Mouse (Mus musculus): ENCODE data around the gene Tulp1. TPM values are rescaled to one million over a fixed set of nuclear protein-coding genes. Genes with fewer than 3 reads are reported as not detected.
"Not testable (repeated sequence)": the region's sequence is repeated elsewhere in the genome, so short reads cannot be mapped to it uniquely, and the experiment has no call there.

The Tulp1 gene
- polyA plus RNA-seq, 1 experiment: 0.51 TPM

DNA sequence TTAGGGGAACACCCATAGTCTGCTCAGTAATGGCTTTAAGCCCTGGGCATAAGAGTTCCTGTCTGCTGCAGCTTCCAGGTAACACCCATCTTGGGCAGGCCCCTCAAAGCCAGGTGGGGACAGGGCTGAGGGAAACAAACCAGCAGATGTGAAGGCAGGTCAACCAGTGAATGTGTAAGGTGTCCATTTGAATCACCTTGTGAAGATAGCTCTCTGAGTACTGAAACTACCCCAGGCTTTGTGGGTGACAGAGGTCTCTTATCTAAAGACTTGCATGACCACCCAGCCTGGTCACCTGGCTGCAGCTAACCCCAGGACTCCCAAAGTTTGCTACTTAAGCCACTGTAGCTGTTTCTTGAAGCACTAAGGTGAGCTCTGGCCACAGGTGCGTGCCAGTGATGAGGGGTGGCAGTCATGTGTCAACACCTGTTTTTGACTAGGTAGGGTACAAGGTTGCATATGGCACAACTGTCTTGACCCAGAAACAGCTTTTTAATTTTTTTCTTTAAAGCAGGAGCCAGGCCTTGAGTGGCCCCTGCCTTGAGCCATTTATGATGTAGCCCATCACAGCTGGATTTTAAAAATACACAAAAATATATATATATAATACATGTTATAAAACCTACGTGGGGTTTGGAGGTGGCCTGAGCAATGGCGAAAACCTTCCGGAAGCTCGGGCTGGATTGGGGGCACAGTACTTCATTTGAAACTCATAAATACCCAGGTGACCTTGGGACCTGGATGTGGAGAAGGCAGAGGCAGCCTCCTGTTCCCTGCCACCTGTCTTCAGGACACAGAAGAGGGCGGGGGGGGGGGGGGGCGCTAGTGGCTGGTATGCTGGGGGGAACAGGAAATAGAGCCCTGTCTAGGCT lies 33.5 kb downstream of the Tulp1 start:
- TF ChIP-seq POLR2A (IDR thresholded peaks at IDR 0.05; ENCODE audit: low read depth, low read length) (peak; percentile 65), CTCF (IDR thresholded peaks at IDR 0.05; ENCODE audit: borderline replicate concordance, insufficient read depth, low read length) (no peak)
- no peak overlapping the region for H3K27ac ChIP-seq (ENCODE audit: insufficient read depth, low read length)
- peaks cover 7% of the 10 kb centered on the region for H3K4me1 ChIP-seq (ENCODE audit: control insufficient read depth, insufficient read depth, low read length)
- H3K4me3 ChIP-seq (ENCODE audit: insufficient read depth, low read length): peak overlapping the region; percentile 23; the same call in 1 of the 2 replicates

DNA sequence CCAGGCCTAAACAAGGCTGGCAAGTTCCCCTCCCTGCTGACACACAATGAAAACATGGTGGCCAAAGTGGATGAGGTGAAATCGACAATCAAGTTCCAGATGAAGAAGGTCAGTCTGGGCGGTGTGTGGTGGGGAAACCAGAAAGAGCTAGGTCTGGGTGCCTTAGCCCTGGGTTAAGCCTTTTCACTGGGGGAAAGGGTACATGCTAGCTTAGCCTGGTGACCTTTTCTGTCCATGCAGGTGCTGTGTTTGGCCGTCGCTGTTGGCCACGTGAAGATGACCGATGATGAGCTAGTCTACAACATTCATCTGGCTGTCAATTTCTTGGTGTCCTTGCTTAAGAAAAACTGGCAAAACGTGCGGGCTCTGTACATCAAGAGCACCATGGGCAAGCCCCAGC lies 34.4 kb downstream of the Tulp1 start:
- H3K4me1 ChIP-seq (ENCODE audit: control insufficient read depth, insufficient read depth, low read length): not testable (repeated sequence)
- peak; percentile 56; the same call in 1 of the 2 replicates for TF ChIP-seq POLR2A (IDR thresholded peaks at IDR 0.05; ENCODE audit: low read depth, low read length)
- Histone ChIP-seq H3K4me3 (ENCODE audit: insufficient read depth, low read length) (peak overlapping the region; percentile 23), H3K27ac (ENCODE audit: insufficient read depth, low read length) (0 out of 2 replicates have a peak overlapping the region, but pooled peaks have one; percentile 83)

DNA sequence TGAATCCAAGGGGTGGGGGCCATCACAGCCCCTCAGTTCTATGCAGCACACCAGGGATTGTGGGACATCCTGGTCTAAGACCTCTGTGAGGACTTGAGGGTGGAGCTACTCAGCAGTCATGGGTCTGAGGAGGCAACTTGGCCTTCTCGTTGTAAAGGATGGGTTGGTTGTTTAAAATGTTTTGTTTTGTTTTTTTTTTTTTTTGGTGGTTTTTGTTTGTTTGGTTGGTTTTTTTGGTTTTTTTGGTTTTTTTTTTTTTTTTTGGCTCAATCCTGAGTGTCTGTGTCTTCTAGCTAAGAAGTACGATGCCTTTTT lies 34.8 kb downstream of the Tulp1 start:
- Histone ChIP-seq H3K4me1 (ENCODE audit: control insufficient read depth, insufficient read depth, low read length) (peaks cover 7% of the 10 kb centered on the region), H3K4me3 (ENCODE audit: insufficient read depth, low read length) (peak overlapping the region; percentile 85), H3K27ac (ENCODE audit: insufficient read depth, low read length) (peak overlapping the region; percentile 83)
- TF ChIP-seq CTCF (IDR thresholded peaks at IDR 0.05; ENCODE audit: borderline replicate concordance, insufficient read depth, low read length): no peak
- TF ChIP-seq POLR2A (IDR thresholded peaks at IDR 0.05; ENCODE audit: low read depth, low read length): peak; percentile 45

DNA sequence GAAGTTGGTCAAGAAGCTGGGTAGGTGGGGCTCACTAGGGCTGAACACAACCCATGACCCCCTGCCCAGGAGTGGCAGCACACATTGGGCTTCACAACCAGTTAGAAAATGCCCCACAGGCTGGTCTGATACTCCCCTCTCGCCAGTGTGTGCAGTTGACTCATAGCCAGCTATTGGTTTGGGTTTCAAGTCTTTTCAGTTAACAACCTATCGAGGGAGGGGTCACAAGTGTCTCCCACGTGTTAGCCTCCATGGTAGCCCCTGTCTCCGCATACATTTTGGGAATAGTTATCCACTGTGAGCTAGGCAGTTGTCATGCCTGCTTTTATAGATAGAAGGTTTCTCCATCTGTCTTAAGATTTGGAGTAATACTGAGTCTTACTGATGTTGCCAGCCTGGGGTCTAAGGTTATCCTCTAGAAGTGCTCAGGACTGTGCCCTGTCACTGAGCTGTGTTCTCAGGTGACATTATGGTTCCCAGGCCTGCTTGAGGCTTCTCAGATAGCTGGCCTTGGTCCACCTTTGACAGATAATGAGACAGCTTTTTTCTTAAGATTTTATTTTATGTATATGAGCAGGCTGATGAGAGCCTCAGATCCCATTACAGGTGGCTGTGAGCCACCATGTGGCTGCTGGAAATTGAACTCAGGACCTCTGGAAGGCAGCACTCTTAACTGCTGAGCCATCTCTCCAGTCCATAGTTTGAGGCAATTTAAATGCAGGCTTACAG lies 35.4 kb downstream of the Tulp1 start:
- TF ChIP-seq POLR2A (IDR thresholded peaks at IDR 0.05; ENCODE audit: low read depth, low read length) (peak; percentile 45), CTCF (IDR thresholded peaks at IDR 0.05; ENCODE audit: borderline replicate concordance, insufficient read depth, low read length) (no peak)
- peaks cover 7% of the 10 kb centered on the region for H3K4me1 ChIP-seq (ENCODE audit: control insufficient read depth, insufficient read depth, low read length)
- H3K27ac ChIP-seq (ENCODE audit: insufficient read depth, low read length): peak overlapping the region; percentile 83
- H3K4me3 ChIP-seq (ENCODE audit: insufficient read depth, low read length): peak overlapping the region; percentile 85

DNA sequence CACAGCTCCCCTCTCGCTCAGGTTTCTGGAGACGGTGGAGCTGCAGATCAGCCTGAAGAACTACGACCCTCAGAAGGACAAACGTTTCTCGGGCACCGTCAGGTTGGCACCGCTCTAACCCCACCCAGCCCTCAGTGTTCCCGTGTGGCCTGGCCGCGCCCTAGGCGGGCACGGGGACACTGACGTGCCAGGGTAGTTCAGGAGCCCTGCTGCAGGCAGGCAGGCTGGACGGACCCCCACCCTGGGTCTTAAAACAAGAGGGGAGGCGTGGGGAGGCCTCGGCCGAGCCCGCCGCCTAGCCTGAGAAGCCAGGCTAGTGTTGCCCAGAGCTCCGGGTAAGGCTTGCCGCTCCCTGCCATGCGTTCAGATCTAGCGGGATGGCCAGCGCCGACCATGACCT lies 36.1 kb downstream of the Tulp1 start:
- Histone ChIP-seq H3K27ac (ENCODE audit: insufficient read depth, low read length) (peak overlapping the region; percentile 83), H3K4me3 (ENCODE audit: insufficient read depth, low read length) (peak overlapping the region; percentile 85), H3K4me1 (ENCODE audit: control insufficient read depth, insufficient read depth, low read length) (peaks cover 7% of the 10 kb centered on the region)
- TF ChIP-seq POLR2A (IDR thresholded peaks at IDR 0.05; ENCODE audit: low read depth, low read length): no peak; the same call in 1 of the 2 replicates

DNA sequence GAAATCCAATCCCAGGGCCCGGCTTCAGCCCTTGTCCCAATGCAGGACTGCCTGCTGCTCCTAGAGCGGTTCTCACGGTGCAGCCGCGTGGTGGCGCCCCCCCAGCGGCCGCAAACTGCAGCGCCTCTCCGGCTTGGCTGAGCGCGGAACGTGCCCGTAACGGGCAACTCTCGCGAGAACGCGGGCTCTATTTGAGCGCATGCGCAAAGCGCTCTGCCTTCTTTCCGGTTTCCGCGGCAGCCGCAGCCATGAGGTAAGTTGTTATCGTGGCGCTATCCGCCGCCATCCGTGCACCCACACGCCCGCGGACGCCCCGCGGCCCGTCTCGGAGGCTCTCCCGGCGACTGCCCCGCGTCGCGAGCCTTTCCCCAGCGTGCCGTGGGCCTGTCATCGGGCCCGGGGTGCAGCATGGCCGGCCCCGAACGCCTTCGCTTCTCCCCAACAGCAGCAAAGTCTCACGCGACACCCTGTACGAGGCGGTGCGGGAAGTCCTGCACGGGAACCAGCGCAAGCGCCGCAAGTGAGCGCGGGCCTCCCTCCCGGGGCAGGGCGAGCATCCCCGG lies 36.6 kb downstream of the Tulp1 start, which contains the start of gene Rpl10a:
TSS of gene Rpl10a (plus strand) at position 106 of the 563 bp plus-strand sequence.
- H3K4me1 ChIP-seq (ENCODE audit: control insufficient read depth, insufficient read depth, low read length): peaks cover 7% of the 10 kb centered on the region
- peak within 1 kb of the TSS; percentile 85 for H3K4me3 ChIP-seq (ENCODE audit: insufficient read depth, low read length)
- H3K27ac ChIP-seq (ENCODE audit: insufficient read depth, low read length): peak within 1 kb of the TSS; percentile 83
- TF ChIP-seq POLR2A (IDR thresholded peaks at IDR 0.05; ENCODE audit: low read depth, low read length) (peak; percentile 99), CTCF (IDR thresholded peaks at IDR 0.05; ENCODE audit: borderline replicate concordance, insufficient read depth, low read length) (peak; percentile 51)

DNA sequence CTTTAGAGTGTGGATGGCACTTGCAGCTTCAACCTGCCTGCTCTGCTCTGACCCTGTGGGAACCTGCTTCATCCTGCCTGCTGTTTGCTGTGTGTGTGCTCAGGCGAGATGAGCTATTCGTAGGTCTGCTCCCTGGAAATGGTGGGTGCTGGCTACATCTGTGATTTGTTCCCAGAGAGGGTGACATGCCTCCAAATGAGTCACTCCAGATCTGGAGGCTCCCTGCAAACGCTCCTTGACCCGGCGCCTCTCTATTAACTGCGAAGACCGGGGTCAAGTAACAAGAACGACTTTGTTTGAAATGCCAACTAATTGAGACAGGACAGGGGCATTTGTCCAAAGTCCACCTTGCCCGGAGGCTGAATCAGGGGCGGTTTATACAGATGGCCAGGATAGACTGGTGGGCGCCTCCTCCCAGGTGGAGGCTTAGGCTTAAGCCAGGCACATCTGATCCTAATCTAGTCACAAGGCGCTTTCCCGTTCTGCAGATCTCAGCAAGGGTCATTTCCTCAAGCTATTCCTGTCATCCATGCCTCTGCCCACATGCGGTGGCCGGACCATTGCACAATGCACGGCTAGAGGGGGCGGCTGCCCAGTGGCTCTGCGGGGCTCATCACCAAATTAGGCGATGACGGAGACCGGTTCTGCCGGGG lies 37.2 kb downstream of the Tulp1 start:
- TF ChIP-seq CTCF (IDR thresholded peaks at IDR 0.05; ENCODE audit: borderline replicate concordance, insufficient read depth, low read length): no peak
- TF ChIP-seq POLR2A (IDR thresholded peaks at IDR 0.05; ENCODE audit: low read depth, low read length): no peak; the same call in 1 of the 2 replicates
- Histone ChIP-seq H3K27ac (ENCODE audit: insufficient read depth, low read length) (peak overlapping the region; percentile 83), H3K4me3 (ENCODE audit: insufficient read depth, low read length) (peak overlapping the region; percentile 10; the same call in 1 of the 2 replicates), H3K4me1 (ENCODE audit: control insufficient read depth, insufficient read depth, low read length) (peaks cover 7% of the 10 kb centered on the region)

DNA sequence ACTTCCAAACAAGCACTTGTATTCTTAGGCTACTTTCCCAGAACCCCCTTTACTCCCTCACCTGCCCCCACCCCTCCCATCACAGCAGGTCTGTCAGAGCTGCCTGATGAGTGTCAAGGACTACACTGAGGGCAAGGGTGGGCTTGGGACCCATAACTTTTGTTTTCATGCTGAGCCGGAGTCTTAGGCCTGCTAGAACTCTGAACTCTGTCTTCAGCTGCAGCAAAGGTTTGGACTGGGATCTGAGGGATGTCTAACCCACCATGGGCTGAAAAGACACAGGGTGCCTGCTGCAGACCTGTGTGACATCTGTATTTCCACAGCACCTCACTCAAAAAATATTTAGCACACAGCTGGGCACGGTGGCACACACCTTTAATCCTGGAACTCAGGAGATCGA lies 38.1 kb downstream of the Tulp1 start:
- TF ChIP-seq CTCF (IDR thresholded peaks at IDR 0.05; ENCODE audit: borderline replicate concordance, insufficient read depth, low read length) (no peak), POLR2A (IDR thresholded peaks at IDR 0.05; ENCODE audit: low read depth, low read length) (no peak)
- no peak overlapping the region for H3K4me3 ChIP-seq (ENCODE audit: insufficient read depth, low read length)
- H3K27ac ChIP-seq (ENCODE audit: insufficient read depth, low read length): peak overlapping the region; percentile 83; the same call in 1 of the 2 replicates
- H3K4me1 ChIP-seq (ENCODE audit: control insufficient read depth, insufficient read depth, low read length): peaks cover 7% of the 10 kb centered on the region

DNA sequence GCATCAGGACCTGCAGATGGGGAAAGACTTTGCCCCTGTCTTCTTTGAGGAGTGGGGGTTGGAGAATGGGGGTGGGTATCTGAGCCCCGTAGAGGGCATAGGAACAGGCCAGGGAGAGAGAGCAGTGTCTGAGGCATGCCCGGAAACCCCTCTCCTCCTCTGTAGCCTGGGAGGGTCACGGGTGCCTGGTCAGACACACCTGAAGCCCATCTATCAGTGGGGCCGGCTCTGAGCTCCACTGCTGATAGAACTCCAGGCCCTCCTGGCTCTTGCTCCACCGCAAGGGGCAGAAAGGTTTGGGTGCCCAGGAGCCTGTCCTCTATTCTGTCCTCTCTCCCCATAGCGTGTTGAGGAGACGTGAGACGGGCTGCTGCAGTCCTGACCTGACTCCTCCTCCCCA lies 39.3 kb downstream of the Tulp1 start:
- Histone ChIP-seq H3K4me1 (ENCODE audit: control insufficient read depth, insufficient read depth, low read length) (peaks cover 7% of the 10 kb centered on the region), H3K4me3 (ENCODE audit: insufficient read depth, low read length) (no peak overlapping the region), H3K27ac (ENCODE audit: insufficient read depth, low read length) (no peak overlapping the region)
- TF ChIP-seq POLR2A (IDR thresholded peaks at IDR 0.05; ENCODE audit: low read depth, low read length) (no peak), CTCF (IDR thresholded peaks at IDR 0.05; ENCODE audit: borderline replicate concordance, insufficient read depth, low read length) (no peak)

DNA sequence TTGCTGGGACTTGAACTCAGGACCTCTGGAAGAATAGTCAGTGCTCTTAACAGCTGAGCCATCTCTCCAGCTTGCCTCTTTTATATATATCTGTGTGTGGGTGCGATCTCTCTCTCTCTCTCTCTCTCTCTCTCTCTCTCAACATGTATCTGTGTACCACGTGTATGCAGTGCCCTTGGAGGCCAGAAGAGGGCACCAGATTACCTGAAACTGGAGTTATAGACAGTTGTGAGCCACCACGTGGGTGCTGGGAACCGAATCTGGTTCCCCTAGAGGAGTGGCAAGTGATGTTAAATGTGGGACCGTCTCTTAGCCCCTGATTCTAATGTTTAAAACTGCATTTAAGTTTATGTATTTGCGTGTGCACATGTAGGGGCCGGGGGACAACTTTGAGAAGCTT lies 40.6 kb downstream of the Tulp1 start:
- H3K4me3 ChIP-seq (ENCODE audit: insufficient read depth, low read length); H3K27ac ChIP-seq (ENCODE audit: insufficient read depth, low read length): not testable (repeated sequence)

More for the DNA sequence above, 40.6 kb downstream of the Tulp1 start:
- H3K4me1 ChIP-seq (ENCODE audit: control insufficient read depth, insufficient read depth, low read length): not testable (repeated sequence)

Data from embryonic fibroblast, embryonic 13.5 days (primary cell).